Mouse (Mus musculus): Measurements from ENCODE around the gene Micu1.
"Not testable (repeated sequence)": the region's sequence is repeated elsewhere in the genome, so short reads cannot be mapped to it uniquely, and the experiment has no call there.

The Micu1 gene

GRCm38 (mm10) chr10:59702207-59703032, at the start of gene Micu1:
Micu1 (plus strand) TSS chr10:59702477.
- DNase-seq (ENCODE audit: low spot score in 2 of 2), result peak; percentile 96

DNA sequence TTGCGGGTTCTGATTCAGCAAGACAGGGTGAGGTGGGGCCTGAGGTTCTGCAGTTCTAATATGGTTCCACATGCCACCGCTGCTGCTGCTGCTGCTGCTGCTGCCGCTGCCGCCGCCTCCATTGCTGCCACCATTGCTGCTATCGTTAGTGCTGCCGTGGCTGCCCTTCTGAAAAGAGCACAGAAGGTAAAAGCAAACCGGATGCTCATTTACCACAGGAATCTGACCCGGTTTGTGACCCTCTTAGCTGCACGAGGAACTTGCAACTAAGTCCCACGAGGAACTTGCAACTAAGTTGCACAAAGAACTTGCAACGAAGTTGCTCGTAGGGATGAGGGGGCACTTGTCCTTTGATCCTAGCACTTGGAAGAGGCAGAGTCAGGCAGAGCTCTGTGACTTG, 45.5 kb upstream of the Micu1 start:
- no peak for DNase-seq (ENCODE audit: low spot score in 2 of 2)

DNA sequence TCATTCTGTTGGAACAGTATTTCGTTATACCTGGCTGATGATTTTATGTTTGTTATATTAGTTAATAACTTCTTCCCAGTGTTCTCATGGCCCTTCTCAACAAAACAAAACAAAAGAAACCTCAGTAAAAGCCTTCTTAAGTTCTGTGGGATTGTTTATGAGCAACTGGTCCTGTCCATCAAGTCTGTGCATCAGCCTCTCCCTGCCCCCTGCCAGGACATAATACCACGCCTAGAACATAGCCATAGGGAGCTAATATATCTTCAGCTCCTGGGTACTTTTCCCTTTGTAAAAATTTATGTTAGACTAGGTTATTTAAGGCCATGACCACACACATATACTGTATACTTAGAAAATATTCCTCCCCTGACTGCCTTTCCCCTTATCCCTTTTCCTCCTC, 37.5 kb upstream of the Micu1 start:
- DNase-seq (ENCODE audit: low spot score in 2 of 2), result no peak

GRCm38 (mm10) chr10:59665503-59666291, 36.6 kb upstream of the Micu1 start:
- DNase-seq (ENCODE audit: low spot score in 2 of 2), result peak in 1 of 2 experiments; percentile 4

- DNase-seq (ENCODE audit: low spot score in 2 of 2), result peak in 1 of 2 experiments; percentile 14
Observed at GRCm38 (mm10) chr10:59667377-59667776, 34.9 kb upstream of the Micu1 start.

DNA sequence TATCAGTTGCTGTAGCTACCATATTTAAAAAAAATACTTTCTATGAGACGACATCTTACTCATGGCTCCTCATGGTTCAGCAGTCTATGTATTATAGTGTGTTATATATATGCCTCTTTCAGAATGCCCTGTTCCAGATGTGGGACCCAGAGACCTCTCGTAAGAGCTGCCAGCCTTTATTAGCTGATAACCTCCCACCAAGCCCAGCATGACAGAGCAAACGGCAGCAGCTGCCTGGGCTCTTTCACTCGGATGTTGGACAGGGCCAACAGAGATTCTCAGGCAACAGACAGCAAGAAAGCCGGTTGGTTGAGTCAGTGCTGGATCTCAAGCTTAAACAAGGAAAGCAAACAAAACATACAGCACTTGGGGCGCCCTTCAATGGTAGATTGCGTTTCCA, 33.8 kb upstream of the Micu1 start:
- DNase-seq (ENCODE audit: low spot score in 2 of 2), result no peak

DNA sequence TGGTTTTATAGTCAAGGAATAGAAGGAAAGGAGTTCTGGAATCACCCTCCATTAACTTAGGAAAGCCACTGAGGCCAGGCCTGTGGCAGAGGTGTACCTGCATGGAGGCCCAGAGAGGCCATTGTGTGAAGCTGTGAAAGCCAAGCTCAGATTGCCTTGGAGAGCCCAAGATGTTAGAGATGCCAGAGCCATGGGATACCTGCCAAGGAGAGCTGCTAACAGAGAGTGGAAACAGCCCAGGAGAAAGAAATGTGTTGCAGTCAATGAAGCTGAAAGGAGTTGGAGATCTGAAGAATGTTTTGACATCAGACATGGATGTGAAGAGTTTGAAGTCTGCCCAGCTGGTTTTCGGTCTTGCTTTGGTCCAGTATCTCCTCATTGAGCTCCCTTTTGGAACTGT, 24.4 kb upstream of the Micu1 start:
- DNase-seq (ENCODE audit: low spot score in 2 of 2), result no peak

- no peak for DNase-seq (ENCODE audit: low spot score in 2 of 2)
Observed at GRCm38 (mm10) chr10:59679189-59679588, 23.1 kb upstream of the Micu1 start.

DNA sequence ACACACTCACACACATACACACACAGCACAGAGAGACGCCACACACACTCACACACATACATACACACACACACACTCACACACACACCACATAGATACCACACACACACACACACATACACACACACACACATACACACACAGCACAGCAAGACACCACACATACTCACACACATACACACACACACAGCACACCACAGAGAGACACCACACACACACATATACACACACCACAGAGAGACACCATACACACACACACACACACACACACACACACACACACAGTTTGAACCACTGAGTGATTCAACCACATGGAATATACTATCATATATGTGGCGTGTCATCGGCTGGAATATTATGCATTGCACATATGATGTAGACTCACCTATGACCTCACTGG, 16.7 kb upstream of the Micu1 start:
- DNase-seq (ENCODE audit: low spot score in 2 of 2), result not testable (repeated sequence)

- no peak for DNase-seq (ENCODE audit: low spot score in 2 of 2)
Observed at GRCm38 (mm10) chr10:59687126-59687525, 15.2 kb upstream of the Micu1 start.

DNA sequence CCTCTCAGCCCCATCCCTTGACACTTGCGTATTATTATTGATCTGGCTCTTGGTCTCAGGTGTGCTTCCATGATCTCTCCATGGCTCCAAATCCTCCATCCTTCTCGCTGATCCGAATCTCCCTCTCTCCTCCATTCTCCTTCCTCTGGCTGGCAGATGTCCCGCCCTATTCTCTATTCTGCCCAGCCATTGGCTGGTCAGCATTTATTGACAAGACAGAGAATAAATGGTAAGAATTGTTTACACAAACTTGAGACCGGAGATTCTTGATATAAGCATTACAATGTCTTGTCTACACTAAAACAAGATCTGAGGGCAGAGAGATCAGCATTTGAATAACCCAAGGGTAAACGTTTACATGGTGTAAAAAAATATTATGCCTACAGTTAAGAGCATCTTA, 12.4 kb upstream of the Micu1 start:
- no peak for DNase-seq (ENCODE audit: low spot score in 2 of 2)

DNA sequence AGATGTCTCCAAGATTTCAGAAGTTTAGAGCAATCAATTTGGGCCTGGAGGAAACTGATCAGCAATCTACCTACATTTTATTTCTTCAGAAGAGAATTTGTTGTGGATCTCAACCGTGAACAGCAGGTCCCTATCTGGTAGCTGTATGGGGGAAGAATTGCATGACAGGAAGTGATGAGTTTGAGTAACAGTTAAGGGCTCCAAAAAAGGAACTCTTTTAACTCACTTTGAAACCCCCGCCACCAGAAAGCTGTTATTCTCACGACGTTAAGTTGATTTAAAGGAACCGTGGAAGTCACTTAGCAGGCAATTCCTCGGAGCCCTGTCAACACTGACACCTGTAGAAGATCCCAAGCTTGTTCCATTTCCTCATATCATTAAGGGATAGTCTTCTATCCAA, 9.8 kb upstream of the Micu1 start:
- no peak for DNase-seq (ENCODE audit: low spot score in 2 of 2)

GRCm38 (mm10) chr10:59694104-59694503, 8.2 kb upstream of the Micu1 start:
- no peak for DNase-seq (ENCODE audit: low spot score in 2 of 2)

GRCm38 (mm10) chr10:59699516-59699915, 2.8 kb upstream of the Micu1 start:
- DNase-seq (ENCODE audit: low spot score in 2 of 2), result no peak

DNA sequence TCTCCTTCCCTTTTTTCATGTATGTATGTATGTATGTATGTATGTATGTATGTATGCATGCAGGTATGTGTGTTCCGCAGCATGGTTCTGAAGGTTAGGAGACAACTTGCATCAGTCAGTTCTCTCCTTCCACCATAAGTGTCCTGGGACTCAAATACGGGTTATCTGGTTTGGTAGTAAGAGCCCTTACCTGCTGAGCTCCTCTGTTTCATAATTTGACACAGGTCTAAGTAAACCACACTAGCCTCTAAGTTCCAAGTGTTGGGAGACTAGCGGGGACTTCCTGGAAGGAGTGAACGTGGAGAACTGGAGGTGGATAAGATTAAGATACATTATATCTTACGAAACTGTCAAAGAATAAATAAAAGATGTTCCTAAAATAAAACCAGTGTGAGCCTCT, 472 bp upstream of the Micu1 start:
- no peak for DNase-seq (ENCODE audit: low spot score in 2 of 2)

DNA sequence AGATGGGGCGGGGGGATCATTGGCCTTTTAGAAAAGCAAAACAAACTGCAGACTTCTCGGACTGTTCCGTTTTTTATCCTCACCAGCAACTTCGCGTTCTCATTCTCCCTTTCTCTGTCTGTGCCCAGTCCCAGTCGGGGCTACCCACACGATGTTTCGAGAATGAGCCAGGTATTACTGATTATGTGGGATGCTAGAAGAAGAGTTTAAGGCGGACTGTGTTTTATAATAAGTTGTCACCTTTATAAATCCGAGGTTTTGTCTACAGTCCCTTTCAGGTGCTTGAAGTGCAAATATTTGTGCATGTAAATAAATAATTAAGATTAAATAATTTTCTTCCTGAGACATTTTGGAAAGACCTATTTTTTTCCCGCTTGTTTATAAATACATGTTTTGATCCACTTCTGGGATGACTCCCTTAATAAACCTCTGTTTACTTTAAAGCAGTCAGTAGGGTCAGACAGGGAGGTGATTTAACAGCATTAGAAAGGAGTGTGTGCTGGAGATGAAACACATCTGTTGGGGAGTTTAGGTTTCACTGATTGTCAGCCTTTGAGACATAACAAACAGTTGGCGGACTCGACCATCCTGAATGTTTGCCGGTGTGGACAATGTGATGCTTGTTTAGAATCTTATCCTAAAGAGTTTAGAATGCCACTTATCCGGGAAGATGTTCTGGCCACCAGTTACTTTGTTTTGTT, 933 bp downstream of the Micu1 start:
- DNase-seq (ENCODE audit: low spot score in 2 of 2), result no peak

DNA sequence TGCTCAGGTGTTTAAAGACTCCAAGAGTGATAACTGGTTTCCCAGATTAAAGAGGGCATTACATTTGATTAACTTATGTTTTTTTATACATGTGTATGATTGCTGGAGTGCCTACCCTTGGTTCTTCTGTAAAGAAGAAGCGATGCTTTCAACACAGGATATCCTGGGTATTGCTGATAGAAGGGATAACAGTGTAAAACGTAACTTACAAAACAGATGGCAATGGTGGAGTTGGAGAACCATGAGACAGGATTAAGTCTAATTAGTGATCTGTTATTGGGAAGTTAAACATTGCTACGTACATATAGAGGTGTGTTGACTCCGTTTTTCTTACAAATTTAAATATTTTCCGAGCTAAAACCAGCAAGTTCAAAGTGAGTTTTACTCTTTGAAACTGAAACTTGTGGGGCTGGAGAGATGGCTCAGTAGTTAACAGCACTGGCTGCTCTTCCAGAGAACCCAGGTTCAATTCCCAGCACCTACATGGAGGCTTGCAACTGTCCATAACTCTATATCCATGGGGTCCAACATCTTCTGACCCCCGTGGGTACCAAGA, 4.8 kb downstream of the Micu1 start:
- no peak for DNase-seq (ENCODE audit: low spot score in 2 of 2)

GRCm38 (mm10) chr10:59707595-59707994, 5.3 kb downstream of the Micu1 start:
- no peak for DNase-seq (ENCODE audit: low spot score in 2 of 2)

DNA sequence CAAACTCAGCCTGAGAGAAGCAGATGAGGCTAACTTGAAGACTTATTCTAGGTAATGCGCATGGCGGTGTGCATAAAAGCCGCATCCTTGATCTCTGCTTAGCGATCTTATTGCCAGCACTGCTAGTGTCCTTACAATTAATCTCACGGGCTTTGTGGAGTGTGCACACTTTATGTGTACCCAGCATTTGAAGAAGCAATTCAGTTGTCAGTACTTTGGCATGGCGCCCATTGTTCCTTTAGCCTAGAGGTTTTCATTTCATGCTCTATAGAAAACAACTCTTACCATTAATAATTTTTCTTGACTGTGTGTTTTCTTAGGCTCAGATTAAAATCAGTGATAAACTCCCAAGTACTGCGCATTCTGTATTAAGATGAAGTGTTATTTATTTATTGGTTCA, 7.0 kb downstream of the Micu1 start:
- no peak for DNase-seq (ENCODE audit: low spot score in 2 of 2)

DNA sequence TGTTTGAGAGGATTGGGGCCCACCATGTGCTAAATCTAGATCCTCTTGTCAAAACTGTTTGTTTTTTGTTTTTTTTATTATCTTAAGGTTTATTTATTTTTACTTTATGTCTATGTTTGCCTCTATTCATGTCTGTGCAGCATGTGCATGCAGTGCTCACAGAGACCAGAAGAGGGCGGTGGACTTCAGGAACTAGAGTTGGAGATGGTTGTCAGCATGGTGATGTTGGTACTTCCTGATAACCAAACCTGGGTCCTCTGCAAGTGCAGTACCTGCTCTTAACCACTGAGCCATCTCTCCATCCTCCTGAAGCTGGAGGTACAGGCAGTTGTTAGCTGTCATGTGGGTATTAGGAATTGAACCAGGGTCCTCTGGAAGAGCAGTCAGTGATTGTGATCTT, 8.0 kb downstream of the Micu1 start:
- no peak for DNase-seq (ENCODE audit: low spot score in 2 of 2)

GRCm38 (mm10) chr10:59712062-59712461, 9.8 kb downstream of the Micu1 start:
- DNase-seq (ENCODE audit: low spot score in 2 of 2), result no peak

- no peak for DNase-seq (ENCODE audit: low spot score in 2 of 2)
Observed at GRCm38 (mm10) chr10:59720017-59720416, 17.7 kb downstream of the Micu1 start.
